Mouse (Mus musculus) adipocyte (in vitro differentiated cells): ENCODE results near the gene Tdpoz3.
"Not testable (repeated sequence)": the region's sequence is repeated elsewhere in the genome, so short reads cannot be mapped to it uniquely, and the experiment has no call there.

ENCODE experiments used
- DNase-seq: peaks from one replicate; pipeline ENCODE4 v3.0.0-alpha.2; 2016; ENCODE audit warnings: low spot score

The Tdpoz3 gene

GRCm38 (mm10) chr3:93825720-93826119 lies at the start of gene Tdpoz3:
Gene Tdpoz3, plus strand, starts transcription at chr3:93826020.
- not testable (repeated sequence) for DNase-seq

GRCm38 (mm10) chr3:93796098-93796497 lies 29.7 kb upstream of the Tdpoz3 start, which contains the start of gene Tdpoz4:
Gene Tdpoz4, plus strand, starts transcription at chr3:93796398.
- not testable (repeated sequence) for DNase-seq

- DNase-seq = not testable (repeated sequence)
Observed at GRCm38 (mm10) chr3:93813341-93813740, 12.5 kb upstream of the Tdpoz3 start.

- not testable (repeated sequence) for DNase-seq
Observed at GRCm38 (mm10) chr3:93858957-93859356, 33.1 kb downstream of the Tdpoz3 start.

- DNase-seq = not testable (repeated sequence)
Observed at GRCm38 (mm10) chr3:93870635-93871034, 44.8 kb downstream of the Tdpoz3 start.
